Mouse (Mus musculus) frontal cortex, adult 2 months (tissue): Measurements from ENCODE around the gene Akr1d1. TPM values are rescaled to one million over a fixed set of nuclear protein-coding genes. Genes with fewer than 3 reads are reported as not detected.

Experiments used
- DNase-seq, 2 experiments: peaks; one replicate each; pipeline ENCODE4 v3.0.0; 2022; ENCODE audit warnings: low spot score in 1 of 2; ENCODE audit errors: extremely low spot score in 1 of 2
- polyA plus RNA-seq: library from polyadenylated mRNA; depleted of rRNA; stranded (reverse); fragments of >200 nt; gene quantifications from 2 replicates; pipeline ENCODE4 v1.2.3, GENCODE M21; 2012

The Akr1d1 gene
- polyA plus RNA-seq, 1 experiment, result not detected

DNA sequence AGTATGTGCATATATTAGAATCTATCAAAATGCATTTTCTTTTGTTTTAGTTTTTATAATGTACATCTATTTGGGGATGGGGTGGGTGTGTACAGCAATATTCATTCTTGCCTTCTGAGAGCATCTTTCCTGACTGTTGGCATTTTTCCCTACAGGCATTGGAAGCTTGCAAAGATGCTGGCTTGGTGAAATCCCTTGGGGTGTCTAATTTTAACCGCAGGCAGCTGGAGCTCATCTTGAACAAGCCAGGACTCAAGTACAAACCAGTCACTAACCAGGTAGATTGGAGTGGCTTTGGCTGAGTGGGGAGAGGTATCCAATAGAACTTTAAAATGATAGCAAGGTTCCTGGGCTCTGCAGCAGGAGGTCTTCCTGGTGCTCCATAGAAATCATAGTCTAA, 24.4 kb downstream of the Akr1d1 start:
- DNase-seq, result peak in 1 of 2 experiments; percentile 28

DNA sequence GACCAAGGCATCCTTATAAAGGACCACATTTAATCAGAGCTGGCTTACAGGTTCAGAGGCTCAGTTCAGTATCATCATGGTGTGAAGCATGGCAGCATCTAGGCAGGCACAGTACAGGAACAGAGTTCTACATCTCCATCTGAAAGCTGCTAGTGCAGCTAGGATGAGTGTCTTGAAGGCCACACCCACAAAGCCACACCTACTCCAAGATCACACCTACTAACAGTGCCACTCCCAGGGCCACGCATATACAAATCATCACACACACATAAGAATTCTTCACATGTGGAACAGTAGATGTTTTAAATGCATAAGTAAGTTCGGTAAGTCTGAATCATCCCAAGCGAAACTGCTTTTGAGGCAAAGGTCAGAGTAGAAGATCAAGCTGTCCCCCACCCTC, 33.9 kb downstream of the Akr1d1 start:
- no peak for DNase-seq

DNA sequence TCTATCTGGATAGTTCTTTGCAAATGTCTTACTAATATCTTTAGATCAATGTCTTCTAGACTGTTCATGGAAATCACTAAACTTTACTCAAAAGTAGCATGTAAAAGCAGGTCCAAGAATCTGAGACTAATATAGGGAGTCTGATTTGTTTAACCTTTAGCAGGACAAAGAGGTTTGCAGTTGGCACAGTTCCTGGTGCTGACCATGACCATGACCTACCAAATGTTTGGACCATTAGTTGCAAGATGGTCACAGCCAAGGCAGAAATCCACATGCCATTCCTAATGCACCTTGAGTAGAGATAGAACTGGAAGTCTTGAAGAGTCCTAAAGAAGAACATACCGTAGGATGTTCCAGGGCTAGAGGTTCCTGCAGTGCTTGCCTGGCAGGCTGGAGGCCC, 37.4 kb downstream of the Akr1d1 start:
- no peak for DNase-seq

DNA sequence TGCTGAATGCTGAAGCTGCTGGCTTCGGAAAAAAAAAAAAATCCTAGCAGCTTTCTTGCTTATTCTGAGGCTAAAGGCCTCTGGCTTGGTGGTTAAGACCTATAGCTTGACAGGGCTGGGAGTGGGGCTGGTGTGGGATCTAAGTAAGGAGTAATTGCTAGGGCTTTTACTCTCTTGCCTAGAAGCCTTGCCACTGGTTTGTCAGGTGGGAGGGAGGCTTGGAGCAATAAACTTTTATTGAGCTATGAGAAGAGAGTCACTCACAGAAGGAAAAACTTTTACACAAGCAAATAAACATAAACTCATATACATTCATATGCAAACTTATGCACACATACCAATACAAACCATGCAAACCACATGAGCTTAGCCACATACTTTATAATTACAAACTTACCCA, 42.0 kb downstream of the Akr1d1 start:
- DNase-seq, result no peak

DNA sequence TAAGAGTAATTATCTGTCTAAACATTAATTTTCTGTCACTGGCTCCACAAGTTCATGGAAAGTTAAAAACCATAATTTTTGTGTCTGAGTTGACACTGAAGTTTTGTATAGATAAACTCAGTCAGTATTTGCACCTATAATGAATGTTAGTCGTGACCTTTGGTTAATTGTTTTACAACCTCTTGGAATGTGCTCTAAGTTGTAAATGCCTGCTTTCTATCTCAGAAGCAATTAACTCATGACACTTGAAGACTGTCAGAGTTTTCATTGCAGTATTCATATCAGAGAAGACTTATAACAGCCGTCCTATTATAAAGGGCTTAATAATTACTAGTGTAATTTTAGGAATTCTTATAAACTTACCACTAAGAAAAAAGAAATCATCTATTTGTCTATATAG, 43.0 kb downstream of the Akr1d1 start:
- no peak for DNase-seq

DNA sequence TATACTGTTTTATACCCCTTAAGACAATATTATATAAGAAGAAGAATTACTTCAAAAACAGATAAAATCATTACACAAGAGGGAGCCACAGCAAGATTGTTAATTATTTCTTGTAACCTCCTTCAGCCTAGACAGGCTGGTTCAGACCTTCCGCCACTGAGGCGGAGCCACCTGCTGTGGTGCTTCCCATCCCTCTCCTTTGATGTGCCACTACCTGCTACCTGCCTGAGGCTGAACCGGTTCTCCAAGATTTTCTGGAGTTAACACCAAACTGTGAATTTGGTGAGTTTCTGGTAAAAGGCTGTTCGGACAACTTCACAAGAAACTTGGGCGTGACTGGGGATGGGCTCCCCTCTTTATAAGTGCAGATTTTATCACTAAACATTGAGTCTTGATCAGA, 50.5 kb downstream of the Akr1d1 start:
- DNase-seq, result no peak

DNA sequence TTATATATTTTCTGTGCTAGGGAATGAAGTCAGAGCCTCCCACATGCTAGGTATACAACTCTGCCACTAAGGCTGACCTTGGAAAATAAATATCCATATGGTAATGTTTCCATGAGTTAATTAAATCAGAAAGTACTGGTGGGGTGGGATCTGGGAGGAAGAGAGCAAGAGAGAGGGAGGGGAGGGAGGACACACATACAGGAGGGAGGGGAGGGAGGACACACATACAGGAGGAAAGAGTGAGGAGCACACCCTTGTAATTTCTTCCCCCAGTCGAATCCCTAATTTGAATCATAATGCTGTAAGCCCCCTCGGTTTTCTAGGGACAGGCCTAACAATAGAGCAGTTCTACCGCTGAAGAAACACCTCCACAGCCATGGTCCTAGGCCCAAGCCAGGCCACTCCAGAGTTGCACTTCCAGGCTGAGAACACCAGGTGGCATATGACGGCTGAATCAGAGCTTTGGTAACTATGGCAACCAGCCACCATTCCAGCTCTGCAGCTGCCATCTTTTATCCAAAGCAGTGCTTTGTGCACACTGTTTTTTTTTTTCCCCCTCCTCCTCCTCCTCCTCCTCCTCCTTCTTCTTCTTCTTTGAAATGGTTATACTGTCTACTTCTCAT, 59.5 kb downstream of the Akr1d1 start:
- peak; percentile 50 to 80 for DNase-seq

DNA sequence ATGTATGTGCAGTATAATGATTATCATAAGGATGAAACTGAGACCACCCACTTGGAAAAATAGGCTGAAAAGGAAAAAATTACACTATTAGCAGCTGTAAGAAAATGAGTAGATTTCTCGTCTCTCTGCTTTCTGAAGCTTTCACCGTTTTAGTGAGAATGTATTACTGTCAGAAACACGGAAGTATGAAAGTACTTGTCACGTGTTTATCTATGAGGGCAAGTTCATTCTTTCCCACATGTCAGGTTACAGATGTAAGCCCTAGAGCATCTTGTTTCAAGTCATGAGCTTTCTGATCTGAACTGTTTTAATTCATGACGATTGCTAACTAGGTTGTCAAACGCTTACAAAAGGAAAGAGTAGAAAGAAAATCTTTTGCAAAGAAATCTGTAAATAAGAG, 60.8 kb downstream of the Akr1d1 start:
- DNase-seq, result no peak

DNA sequence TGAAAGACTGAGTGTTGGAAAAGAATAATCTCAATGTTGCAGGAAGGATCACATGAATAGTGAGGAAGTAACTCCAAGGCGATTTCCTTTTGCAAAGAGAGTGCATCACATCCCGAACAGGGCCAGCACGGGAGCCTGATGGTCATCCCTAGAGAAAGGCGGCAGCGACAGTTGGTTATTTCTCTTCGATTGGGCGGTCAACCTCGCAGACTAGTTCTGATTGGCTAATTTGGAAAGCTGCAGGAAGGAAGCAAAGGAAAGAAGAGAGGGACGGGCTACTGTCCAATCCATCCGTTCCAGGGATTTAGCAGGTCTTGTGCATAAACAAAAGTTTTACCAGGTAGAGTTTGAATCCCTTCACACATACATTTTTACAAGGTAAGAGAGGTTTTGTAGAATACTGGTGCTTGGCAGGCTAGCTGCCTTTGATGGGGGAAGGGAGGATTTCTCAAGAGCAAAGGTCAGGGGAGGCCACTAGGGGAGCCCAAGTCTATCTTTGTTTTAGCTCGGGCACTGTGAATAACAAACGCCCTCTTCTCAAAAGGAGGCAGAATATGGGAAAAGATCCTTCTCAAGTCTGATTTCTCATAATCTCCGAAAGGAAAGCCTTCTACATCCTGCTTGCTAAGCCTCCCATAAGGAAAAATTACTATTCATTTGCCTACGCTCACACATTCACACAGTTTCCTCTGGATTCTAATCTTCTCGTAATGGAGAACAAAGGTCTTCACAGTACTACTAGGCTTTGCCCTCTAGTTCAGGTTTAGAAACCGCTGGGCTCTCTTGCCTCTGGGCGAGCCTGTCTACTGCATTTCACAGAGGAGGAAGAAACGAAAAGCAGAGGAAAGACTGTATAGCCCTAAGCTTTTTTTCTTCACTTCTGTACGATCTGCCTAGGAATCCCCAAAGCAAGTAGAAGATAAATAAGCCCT, 62.4 kb downstream of the Akr1d1 start:
- DNase-seq, result peak in 1 of 2 experiments; percentile 50

DNA sequence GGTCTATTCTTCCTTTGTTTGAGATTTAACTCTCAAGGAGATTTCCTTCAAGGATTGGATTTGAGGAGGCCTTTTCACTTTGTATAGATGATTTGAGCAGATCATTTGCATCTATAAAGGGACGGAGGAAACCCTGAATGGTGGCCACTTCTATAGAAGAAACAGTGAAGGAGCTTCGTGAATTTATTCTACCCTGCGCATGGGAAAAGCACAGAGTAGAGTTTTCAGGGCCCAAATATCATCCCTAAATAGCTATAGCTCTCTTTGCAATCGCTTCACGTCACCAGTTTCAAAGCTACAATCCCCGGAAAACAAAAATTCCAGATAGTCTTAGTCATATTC, 63.0 kb downstream of the Akr1d1 start:
- no peak for DNase-seq

DNA sequence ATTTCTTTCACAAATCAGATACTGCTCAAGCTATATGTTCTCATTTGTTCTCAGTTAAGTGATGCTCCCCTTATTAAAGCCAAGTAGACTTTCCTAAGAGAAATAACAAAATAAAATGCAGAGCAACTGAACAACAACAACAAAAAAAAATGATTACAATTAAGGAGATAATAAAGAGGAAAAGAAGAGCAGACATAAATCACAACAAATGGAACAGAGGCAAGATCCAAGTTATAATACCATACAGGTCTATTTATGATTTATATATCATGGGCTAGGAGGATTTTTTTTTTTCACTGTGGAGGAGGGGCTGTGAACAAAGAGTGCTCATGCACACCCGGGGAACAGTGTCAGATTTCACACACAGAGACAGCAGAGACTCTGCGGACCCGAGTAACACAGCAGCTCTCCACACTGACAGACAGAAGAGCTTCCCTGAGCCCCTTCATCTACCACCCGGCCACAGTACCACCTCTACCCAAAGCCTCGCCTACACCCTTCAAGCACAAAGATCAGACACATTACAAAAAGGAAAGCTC, 63.6 kb downstream of the Akr1d1 start:
- no peak for DNase-seq

DNA sequence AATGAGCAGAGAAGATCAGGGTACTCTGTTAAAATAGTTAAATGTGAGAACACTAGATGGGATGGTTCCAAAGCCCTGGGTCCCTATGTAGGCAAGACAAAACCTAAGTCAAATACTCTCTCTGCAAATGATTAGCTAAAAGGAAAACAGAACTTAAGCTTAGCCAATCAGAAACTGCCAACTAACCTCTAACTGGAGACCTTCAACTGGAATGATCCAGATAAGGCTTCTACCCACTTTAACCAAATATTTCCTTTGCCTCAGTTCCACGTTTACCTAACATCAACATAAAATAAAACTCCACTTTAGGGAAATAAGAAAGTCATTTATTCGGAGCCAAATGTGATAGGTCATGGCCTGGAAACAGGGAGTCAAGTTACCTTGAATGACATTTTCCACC, 67.1 kb downstream of the Akr1d1 start:
- no peak for DNase-seq

DNA sequence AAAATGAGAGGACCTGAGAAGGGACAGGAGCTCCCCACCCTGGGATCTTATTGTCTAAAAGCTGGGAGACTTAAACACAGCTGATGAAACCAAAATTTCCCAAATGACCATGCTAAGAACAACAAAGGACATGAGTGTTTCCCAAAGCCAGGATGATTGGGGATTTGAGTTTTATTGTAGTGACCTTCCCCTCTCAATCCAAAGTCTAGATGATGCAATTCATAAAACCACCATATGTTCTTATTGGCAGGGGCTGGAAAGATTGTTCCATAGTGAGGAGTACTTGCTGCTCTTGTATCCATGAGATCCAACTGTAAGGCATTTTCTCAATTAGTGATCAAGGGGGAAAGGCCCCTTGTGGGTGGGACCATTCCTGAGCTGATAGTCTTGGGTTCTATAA, 68.1 kb downstream of the Akr1d1 start:
- DNase-seq, result no peak

DNA sequence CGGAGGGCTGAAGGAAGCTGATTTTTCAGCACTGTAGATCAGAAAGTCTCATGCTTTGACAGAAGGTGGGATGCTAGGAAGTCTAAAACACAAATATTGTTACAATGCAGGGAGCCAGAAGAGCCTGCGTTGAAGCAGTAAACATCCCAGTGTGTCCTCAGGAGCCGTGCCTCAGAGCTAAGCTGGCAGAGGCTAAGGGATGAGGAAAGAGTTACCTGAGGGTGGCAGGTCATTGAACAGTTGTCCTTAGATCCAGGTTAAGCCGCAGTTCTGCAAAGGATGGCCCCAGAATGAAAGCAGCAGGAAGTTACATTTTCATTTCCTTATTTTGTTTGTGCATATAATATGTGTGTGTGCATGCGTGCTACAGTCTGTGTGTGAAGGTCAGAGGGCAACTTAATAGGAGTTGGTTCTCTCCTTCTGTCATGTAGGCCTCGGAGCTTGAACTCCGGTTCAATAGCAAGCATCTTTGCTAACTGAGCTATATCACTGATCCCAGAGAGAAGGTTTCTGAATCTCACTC, 71.1 kb downstream of the Akr1d1 start:
- no peak for DNase-seq

DNA sequence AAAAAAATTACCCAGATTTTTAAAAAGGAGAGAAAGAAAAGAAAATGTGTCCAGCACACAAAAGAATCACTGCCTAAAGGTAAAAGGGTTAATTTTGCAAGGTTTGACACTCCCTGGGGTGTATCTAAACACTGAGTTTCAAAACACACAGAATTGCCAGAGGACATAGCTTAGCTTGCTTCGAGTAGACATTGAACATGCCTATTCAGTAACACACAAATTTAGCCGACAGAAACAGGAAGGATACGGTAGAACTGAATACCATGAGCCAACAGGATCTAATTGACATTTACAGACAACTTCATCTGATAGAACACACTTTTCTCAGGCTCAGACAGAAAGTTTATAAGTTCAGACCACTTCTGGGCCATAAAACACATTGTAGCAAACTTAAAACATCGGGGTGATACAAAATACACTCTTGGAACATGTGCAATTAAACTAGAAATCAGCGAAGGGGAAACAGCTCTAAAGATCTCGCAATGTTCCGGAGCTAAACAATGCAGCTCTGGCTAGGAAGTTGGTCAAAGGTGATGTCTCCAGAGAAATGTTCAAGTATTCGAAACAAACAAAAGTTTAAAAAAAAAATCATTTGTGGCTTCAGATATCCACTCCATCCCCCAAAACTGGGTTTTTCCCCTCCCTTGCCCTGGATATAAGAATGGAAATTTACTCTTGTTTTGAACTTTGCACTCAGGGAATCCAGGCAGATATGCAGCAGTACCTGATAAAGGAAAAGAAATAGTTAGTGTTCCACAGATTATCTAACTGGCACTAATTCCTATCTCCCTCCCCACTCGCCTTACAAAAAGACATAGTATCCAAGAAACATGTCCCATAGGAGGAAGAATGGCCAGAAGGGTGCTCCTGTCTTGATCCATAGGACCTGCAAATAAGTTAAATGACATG, 73.1 kb downstream of the Akr1d1 start:
- no peak for DNase-seq

DNA sequence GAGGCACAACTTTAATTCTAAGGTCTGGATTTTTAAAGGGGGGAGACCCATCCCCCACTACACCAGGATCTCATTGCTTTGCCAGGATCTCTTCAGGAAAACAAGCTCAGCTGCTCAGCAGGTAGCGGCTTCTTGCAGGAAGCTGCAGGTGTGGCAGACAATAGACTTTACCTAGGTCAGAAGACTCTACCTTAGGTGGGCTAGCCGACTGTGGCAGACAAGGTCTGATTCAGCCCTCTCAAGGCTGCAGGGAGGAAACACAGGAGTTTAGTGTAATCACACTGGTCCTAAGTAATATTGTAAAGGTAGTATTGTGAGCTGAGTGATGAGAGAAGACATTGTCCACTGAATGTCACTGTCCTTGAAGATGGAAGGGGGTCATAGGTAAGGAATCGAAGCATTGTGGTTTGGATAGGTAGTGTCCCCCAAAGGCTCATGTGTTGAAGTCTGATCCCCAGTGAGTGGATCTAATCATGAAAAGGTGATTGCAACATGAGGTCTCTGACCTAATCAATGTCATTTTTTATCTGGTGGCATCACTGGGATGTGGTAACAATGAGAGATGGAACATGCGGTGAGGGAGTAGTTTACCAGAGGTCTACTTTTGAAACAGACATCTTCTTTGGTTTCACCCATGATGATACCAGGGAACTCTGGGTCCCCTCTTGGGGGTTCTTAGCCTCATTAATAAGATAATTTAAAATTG, 74.4 kb downstream of the Akr1d1 start:
- DNase-seq, result no peak

DNA sequence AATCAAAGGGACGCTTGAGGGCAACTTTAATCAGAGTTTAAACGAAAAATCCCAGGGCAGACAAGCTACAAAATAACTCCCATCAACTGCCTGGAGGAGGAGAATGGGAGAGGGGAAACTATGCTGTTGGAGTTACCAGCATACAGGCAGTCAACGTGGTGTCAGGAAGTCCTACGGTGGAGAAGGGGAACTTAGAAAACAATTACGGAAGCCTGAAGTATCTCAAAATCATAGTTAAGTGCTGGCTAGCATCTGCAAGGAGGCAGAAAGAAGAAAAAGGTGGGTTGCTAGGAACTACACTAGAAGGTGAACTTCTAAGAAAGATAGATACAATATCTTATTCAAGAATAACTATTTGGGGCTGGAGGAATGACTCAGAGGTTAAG, 74.9 kb downstream of the Akr1d1 start:
- no peak for DNase-seq

DNA sequence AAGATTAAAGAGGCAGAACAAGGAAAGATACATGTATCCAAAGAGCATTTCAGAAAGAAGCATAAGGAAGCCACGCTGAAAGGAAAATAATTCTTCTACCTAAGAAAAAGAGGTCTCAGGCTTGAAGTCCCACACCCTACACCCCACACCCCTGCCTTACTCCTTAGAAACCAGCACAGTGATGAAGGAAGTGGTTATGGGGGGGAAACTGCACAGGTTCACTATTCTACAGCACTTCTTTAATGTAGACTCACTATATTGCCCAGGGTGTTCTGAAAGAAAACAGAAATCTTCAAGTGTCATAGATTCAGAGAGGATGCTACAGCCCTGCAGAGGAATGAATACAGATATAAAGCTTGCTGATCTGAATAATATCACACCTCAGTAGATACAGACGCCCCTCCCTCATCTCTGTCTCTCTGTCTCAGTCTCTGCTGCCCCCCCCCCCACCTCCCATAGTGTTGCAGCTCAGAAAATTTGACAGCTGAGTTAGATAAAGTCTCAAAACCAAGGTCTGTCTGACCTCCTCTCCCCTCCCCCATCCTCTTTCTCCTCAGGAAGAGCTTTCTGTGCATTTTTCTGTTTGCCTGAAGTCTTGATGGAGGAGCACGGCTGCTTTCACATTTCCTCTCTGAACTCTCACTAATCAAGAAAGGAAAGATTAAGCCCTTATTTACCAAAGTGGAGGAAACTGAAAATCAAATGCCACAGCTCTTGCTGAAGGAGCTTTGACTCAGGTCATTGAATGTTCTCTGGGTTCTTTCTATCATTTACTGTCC, 77.7 kb downstream of the Akr1d1 start:
- DNase-seq, result no peak

DNA sequence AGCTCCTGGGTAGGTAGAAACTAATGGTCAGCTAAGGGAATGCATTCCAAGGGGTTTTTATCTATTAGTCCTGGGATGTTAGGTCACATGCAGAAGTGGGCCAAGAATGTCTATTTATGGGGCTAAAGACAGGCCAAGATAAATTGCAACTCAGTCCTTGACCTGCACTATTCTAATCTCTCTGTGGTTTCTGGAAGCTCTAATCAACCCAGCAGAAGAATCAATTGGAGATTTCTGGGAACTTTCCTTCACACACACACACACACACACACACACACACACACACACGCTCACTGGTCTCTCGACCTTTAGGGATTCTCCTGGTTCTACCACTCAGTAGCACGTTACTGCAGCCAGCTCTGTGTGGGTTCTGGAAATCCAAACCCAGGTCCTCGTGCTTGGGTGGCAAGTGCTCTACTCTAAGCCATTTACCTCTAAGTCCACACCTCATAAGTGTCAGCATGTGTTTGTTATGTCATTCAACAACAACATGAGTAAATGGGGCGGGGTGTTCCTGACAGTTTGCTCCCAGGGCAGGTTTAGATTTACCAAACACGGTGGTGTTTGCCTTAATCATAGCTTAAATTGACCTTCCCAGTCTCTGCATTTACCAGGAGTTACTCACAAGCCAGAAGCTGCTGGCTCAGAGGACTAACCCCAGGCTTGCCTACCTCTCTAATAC, 82.8 kb downstream of the Akr1d1 start:
- no peak for DNase-seq
